Mouse (Mus musculus) cortical plate, adult 2 months (tissue): ENCODE data around the gene Mark4. TPM values are rescaled to one million over a fixed set of nuclear protein-coding genes. Genes with fewer than 3 reads are reported as not detected.

ENCODE experiments used
- H3K27ac ChIP-seq: fragments of 200-500 bp; 2 replicates; pipeline ENCODE4 v1.5.1; 2012; ENCODE audit warnings: low read length, control low read depth, inconsistent platforms; ENCODE audit not compliant: insufficient read depth
- H3K4me1 ChIP-seq: fragments of 200-500 bp; 2 replicates; pipeline ENCODE4 v1.6.1; 2011; ENCODE audit warnings: low read length; ENCODE audit not compliant: control insufficient read depth, insufficient read depth
- H3K4me3 ChIP-seq: fragments of 200-500 bp; 2 replicates; pipeline ENCODE4 v1.5.1; 2011; ENCODE audit warnings: mild to moderate bottlenecking, low read length, control low read depth; ENCODE audit not compliant: insufficient read depth
- CTCF ChIP-seq: fragments of 200-500 bp; IDR thresholded peaks from 2 replicates; pipeline ENCODE4 v1.5.1; 2011; ENCODE audit warnings: mild to moderate bottlenecking, control low read depth, low read length; ENCODE audit not compliant: insufficient read depth; ENCODE audit errors: extremely low read depth
- POLR2A ChIP-seq: fragments of 200-500 bp; IDR thresholded peaks from 2 replicates; pipeline ENCODE4 v1.6.1; 2011; ENCODE audit warnings: mild to moderate bottlenecking, low read length, control low read depth; ENCODE audit not compliant: insufficient read depth; ENCODE audit errors: extremely low read depth
- polyA plus RNA-seq: library from polyadenylated mRNA; depleted of rRNA; stranded (reverse); fragments of >200 nt; gene quantifications from 2 replicates; pipeline ENCODE4 v1.2.3, GENCODE M21; 2012; rRNA removed

Gene Mark4
- polyA plus RNA-seq, result 52.0 and 55.4 TPM in 2 replicates

DNA sequence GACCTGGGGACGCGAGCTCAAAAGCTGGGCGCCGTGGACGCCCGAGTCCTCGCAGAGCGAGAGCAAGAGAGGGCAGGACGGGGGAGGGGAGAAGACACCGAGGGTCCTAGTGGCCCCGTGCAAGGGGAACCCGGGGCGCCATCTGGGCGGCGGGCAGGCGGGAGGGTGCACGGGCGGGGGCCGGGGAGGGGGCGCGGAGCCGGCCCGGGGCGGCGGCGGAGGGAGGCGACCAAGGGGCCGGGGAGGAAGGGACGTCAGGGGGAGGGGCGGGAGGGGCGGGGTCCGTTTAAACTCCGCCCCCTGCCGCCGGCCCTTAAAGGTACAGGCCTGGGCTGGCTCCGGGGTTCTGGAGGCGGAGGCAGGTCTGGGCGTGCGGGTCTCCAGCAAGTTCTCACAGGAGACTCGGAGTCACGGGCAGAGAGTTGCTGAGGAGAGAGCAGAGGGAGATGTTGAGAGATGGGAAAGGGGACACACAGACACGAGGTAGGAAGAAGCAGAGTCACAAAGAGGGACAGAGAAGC lies at the start of gene Mark4:
Mark4 (minus strand) TSS at position 231 of the 521 bp plus-strand sequence.
- peak within 1 kb of the TSS; percentile 43 for H3K4me3 ChIP-seq
- H3K27ac ChIP-seq, result peak within 1 kb of the TSS; percentile 22; the same call in 1 of the 2 replicates
- 0 out of 2 replicates have a peak, but pooled peaks cover 5% of the 10 kb centered on the region for H3K4me1 ChIP-seq
- TF ChIP-seq CTCF, result no peak
- TF ChIP-seq POLR2A, result peak; percentile 53; the same call in 1 of the 2 replicates

DNA sequence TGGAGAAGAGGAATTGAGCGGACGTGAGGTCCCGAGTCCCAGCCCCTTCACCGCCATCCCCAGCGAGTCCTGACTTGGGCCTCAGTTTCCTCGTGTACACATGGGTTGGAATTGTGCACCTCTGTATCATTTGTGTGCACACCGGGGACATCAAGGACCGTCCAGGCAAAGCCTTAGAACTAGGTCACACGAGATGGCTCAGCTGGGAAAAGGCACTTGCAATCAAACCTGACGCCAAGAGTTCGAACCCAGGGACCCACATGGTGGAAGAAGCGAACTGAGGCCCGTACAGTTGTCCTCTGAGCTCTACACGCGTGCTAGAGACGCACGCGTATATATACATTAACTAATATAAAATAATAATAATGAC lies 49.0 kb upstream of the Mark4 start:
- Histone ChIP-seq H3K4me1 (peaks cover 2% of the 10 kb centered on the region; the same call in 1 of the 2 replicates), H3K4me3 (peak overlapping the region; percentile 59), H3K27ac (no peak overlapping the region)
- TF ChIP-seq POLR2A, result no peak
- TF ChIP-seq CTCF, result no peak

DNA sequence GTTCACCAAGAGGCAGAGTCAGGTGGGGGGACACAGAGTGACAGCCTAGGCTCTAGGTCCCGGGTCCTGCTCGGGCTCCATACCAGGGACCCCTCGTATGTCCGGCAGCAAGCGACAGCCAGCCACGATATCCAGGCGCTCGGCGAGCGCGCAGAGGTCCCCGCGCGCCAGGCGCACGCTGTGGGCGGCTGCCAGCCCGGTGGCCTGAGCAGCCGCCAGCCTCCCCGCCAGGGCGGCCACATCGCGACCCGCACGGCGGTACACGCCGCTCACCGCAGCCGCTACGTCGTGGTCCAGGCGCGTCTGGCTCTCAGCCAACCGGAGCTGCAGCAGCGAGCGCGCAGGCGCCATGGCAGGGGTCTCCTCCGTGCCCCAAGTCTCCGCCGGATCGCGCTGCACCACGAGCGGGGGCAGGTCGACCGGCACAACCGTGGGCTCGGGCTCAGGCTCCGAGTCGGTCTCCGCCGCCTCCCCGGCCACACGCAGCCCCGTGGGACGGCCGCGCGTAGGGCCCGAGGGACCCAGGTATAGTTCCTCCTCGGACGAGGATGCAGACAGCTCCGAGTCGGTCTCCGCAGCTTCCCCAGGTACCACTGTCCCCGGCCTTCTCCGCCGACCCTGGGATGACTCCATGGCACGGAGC lies 48.5 kb upstream of the Mark4 start:
- TF ChIP-seq POLR2A (no peak), CTCF (no peak)
- Histone ChIP-seq H3K27ac (no peak overlapping the region), H3K4me1 (peaks cover 2% of the 10 kb centered on the region; the same call in 1 of the 2 replicates), H3K4me3 (peak overlapping the region; percentile 59)

DNA sequence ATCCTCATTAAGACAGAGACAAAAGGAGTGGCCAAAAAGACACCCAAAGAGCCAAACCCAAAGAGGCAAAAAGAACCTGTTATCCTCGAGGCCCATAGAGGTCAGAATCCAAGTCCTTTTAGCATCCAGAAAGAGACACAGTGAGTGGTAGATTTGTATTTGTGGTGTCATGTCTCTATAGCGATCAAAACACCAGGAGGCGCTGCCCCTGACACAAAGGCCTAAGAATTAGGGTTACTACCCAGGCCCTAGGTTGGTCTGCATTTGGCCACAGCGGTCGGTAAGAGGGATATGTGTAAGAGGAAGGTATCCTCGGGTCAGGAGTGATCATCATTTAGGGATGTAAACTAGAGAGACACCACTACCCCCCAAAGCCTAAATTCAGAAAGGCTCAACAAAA lies 47.7 kb upstream of the Mark4 start:
- H3K4me1 ChIP-seq, result peaks cover 2% of the 10 kb centered on the region; the same call in 1 of the 2 replicates
- TF ChIP-seq POLR2A (no peak), CTCF (no peak)
- H3K27ac ChIP-seq, result no peak overlapping the region
- H3K4me3 ChIP-seq, result 0 out of 2 replicates have a peak overlapping the region, but pooled peaks have one; percentile 59

DNA sequence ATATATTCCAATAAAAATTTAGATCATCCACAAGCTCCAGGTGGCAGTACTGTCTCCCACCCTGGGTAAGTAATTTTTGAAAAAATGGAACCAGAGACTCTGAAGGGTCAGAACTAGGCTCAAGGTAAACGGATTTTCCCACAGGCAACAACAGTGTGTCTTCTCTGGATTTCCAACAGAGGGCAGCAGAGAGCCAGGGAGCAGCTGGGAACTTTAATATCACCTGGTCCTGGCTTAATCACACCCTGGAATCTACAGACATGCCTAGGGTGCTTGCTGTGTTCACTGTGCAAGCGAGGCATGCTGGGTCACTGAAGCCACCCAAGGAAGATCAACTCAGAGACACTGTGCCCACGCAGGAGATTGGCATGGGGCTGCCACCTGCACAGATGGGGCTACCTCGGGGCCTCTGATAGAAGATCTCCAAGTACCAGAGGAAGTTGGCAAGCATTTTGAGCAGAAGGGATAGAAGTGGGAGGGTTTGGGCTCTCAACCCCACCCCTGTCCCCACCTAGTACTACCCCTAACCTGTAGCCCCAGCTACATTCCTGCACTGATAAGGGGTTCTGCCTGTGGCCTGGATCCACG lies 45.0 kb upstream of the Mark4 start:
- TF ChIP-seq CTCF, result peak; percentile 90
- TF ChIP-seq POLR2A, result no peak
- no peak overlapping the region for H3K27ac ChIP-seq
- no peaks in the 10 kb centered on the region for H3K4me1 ChIP-seq
- no peak overlapping the region for H3K4me3 ChIP-seq

DNA sequence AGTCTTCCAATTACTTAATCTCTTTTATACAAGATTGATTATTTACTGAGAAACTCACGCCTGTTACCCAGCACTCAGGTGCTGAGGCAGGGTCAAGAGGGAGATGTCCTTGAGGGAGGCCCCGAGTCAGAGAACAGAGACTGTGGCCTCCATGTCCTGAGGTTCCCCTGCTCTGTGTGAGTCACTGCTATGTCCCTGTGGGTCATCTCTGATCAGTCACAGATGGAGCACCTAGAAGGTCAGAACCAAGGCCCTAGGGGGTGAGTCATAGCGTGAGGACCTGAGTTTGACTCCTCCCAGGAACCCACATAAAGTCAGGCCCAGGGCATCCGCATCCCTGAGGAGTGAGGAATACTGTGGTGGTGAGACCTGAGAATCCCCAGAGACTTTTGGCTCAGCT lies 43.0 kb upstream of the Mark4 start:
- no peak overlapping the region for H3K4me3 ChIP-seq
- TF ChIP-seq POLR2A, result no peak
- TF ChIP-seq CTCF, result no peak
- H3K4me1 ChIP-seq, result no peaks in the 10 kb centered on the region
- H3K27ac ChIP-seq, result no peak overlapping the region

DNA sequence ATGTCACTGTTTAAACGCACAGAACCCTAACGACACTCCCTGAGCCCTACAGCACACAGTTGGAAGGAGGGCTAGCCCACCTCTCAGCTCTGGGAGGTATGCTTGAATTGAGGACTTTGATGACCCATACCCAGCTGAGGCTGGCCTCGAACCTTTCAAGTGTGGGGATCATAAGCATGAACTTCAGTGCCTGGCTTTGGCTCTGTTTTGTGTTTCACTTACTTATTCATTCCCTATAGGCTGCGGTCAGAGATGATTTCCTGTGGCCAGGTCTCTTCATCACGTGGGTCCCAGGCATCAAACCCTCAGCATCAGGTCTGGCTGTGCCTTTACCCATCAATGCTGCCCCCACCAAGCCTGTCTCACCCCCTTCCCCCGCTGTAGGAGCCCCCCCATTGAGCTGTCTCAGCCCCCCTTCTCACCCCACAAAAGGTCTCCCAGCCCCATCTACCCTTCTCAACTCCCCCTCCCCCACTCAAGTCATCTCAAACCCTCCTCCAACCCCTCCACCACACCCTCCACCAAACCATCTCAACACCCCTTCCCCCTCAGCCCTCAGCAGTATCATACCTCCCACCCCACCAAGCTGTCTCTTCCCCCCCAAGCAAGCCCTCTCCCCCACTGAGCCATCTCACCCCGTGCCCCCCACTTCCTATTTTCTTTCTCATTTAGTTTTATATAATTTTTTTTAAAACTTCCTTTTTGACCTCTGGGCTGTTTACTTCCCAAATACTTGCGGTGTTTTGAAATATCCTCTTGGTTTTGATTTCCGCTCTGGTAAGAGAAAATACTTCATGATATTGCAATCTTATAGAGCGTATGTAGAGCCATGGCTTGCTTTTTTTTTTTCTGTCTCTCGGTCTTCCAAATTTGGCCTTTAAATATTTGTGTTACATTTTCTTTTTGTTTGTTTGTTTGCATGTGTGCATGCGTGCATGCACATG lies 42.1 kb upstream of the Mark4 start:
- Histone ChIP-seq H3K4me1 (no peaks in the 10 kb centered on the region), H3K27ac (no peak overlapping the region), H3K4me3 (no peak overlapping the region)
- no peak for TF ChIP-seq CTCF
- TF ChIP-seq POLR2A, result no peak

DNA sequence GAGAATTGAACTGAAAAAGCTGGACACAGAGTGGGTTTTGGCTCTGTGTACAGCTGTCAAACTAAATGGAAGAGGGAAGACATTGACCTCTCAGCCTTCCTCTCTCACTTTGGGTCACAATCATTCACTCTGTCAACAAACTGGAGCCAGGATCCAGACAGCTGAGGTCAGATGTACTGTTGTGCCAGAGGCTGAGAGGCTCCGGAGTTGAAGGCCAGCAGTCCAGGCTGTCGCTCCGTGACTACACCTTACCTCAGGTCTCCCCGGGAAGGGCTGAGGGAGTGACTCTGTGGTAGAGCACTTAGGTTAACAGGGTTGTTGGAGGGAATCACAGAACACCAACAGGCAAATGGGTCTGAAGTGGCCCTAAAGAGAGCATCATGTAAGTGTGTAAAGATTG lies 39.7 kb upstream of the Mark4 start:
- no peaks in the 10 kb centered on the region for H3K4me1 ChIP-seq

DNA sequence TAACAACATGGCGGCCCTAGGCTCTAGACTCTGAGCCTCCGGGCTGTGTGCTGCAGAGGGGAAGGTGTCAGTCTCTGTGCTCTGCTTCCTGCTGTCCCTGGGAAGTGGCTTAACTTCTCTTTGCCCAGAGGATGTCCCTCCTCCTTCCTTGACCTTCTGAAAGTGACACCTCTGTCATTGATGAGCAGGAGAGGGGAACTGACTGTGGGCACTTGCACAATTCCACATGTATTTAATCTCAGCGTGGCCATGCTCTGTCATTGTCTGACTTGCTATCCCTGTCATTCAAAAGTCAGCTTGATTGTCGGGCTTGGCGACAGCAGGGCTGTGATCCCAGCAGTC lies 37.6 kb upstream of the Mark4 start:
- Histone ChIP-seq H3K4me3 (no peak overlapping the region), H3K27ac (no peak overlapping the region), H3K4me1 (no peaks in the 10 kb centered on the region)
- no peak for TF ChIP-seq CTCF
- no peak for TF ChIP-seq POLR2A

More for the DNA sequence above, 39.7 kb upstream of the Mark4 start:
- Histone ChIP-seq H3K27ac (no peak overlapping the region), H3K4me3 (no peak overlapping the region)
- no peak for TF ChIP-seq POLR2A
